Mouse (Mus musculus): ENCODE data around the gene Galnt6.
A peak's percentile ranks its signal among the peaks of the same experiment; 100 is the strongest.

The Galnt6 gene

DNA sequence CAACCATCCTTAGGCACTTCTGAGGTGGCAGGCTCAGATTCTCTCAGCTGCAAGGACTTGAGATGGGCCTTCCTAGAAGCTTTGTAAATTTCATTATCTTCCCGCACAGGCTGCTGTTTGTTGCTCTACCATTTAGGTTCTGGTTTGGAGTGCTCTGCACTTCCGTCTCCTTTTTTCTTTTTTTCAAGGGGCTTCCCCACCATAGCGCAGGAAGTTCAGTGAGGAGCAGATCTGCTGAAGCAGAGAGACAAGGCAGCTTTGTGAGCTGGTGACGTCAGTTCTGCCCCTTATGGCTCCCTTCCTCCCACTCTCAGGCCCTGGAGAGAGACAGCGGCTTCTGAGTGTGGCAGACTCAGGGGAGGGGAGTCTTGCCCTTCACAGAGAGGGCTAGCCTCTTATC is 3.4 kb upstream of the Galnt6 start:
- H3K36me3 ChIP-seq (ENCODE audit: insufficient read depth, low read length), result no peaks in the 10 kb centered on the region
- H3K9me3 ChIP-seq (ENCODE audit: low read length), result no peaks in the 10 kb centered on the region
- TF ChIP-seq POU5F1 (IDR thresholded peaks at IDR 0.05; ENCODE audit: borderline replicate concordance, low read length) (no peak), CTCF (conservative IDR thresholded peaks at IDR 0.05; ENCODE audit: low read length) (no peak), NANOG (IDR thresholded peaks at IDR 0.05; ENCODE audit: borderline replicate concordance, low read length) (no peak)
- peaks cover 56% of the 10 kb centered on the region for H3K27me3 ChIP-seq (ENCODE audit: insufficient read depth, low read length)
- no peak overlapping the region for H3K4me3 ChIP-seq (replicated peaks; ENCODE audit: low read length)
- peaks cover 45% of the 10 kb centered on the region for H3K4me1 ChIP-seq (replicated peaks; ENCODE audit: low read depth, low read length)

DNA sequence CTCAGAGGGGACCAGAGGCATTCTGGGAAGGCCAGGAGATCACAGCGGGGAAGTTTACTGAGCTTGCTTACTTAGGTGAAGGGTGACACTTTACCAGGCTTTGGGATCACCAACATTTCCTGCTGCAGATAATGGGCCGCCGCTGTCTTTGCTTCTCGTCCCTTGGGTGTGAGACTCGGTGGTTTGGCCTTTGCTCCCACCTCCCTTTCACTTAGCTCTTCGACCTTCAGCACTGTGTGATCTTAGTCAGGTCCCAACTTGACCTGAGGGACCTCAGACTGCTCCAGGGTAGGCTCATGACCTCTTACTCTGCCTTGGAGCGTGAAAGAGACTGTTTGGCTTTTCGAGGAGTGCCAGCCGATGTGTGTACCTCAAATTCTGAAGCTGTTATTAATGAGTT is 1.9 kb upstream of the Galnt6 start:
- TF ChIP-seq CTCF (conservative IDR thresholded peaks at IDR 0.05; ENCODE audit: low read length) (no peak), POU5F1 (IDR thresholded peaks at IDR 0.05; ENCODE audit: borderline replicate concordance, low read length) (no peak), NANOG (IDR thresholded peaks at IDR 0.05; ENCODE audit: borderline replicate concordance, low read length) (no peak)
- no peaks in the 10 kb centered on the region for H3K9me3 ChIP-seq (ENCODE audit: low read length)
- H3K4me1 ChIP-seq (replicated peaks; ENCODE audit: low read depth, low read length), result peaks cover 45% of the 10 kb centered on the region
- no peaks in the 10 kb centered on the region for H3K36me3 ChIP-seq (ENCODE audit: insufficient read depth, low read length)
- no peak overlapping the region for H3K4me3 ChIP-seq (replicated peaks; ENCODE audit: low read length)
- H3K27me3 ChIP-seq (ENCODE audit: insufficient read depth, low read length), result peaks cover 66% of the 10 kb centered on the region

DNA sequence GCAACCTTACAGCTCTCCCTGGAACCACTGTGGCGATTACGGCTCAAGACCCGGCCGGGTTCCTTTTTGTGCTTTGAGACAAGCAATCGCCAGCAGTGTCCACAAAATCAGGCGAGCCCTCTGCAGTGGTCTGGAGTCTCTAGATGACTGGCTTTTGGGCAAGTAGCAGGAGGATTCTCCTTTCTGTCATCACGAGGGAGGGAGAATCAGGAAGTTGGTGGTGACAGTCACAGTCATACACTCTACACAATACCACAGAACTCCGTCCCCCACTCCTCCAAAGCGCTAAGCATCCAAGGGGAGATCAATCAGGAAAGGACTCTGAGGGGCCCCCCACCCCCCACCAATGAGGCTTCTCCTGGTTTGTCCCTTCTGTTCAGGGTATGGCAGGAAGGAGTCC is 590 bp downstream of the Galnt6 start:
- H3K27me3 ChIP-seq (ENCODE audit: insufficient read depth, low read length), result peaks cover 75% of the 10 kb centered on the region
- TF ChIP-seq POU5F1 (IDR thresholded peaks at IDR 0.05; ENCODE audit: borderline replicate concordance, low read length) (no peak), CTCF (conservative IDR thresholded peaks at IDR 0.05; ENCODE audit: low read length) (no peak), NANOG (IDR thresholded peaks at IDR 0.05; ENCODE audit: borderline replicate concordance, low read length) (no peak)
- H3K36me3 ChIP-seq (ENCODE audit: insufficient read depth, low read length), result no peaks in the 10 kb centered on the region
- H3K4me3 ChIP-seq (replicated peaks; ENCODE audit: low read length), result peak overlapping the region; percentile 78
- peaks cover 42% of the 10 kb centered on the region for H3K4me1 ChIP-seq (replicated peaks; ENCODE audit: low read depth, low read length)
- no peaks in the 10 kb centered on the region for H3K9me3 ChIP-seq (ENCODE audit: low read length)

DNA sequence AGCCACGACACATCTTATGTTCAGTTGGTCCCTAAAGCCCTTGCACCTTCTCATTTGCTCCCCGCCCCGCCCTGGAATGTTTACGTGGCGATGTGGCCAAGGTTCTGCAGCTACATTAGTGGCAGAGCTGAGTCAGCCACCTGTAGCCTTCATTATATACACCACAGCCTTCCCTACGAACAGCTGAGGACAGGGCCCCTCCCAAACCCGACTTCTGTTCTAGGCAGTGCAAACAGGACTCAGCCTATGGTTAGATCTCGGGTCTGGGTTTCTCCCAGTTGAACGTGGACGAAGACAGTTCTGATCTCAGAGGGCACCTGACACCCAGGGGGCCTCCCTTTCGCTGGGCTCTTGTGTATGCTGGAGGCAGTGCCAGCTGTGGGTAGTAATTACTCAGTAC is 1.3 kb downstream of the Galnt6 start:
- no peak overlapping the region for H3K4me3 ChIP-seq (replicated peaks; ENCODE audit: low read length)
- H3K9me3 ChIP-seq (ENCODE audit: low read length), result no peaks in the 10 kb centered on the region
- TF ChIP-seq NANOG (IDR thresholded peaks at IDR 0.05; ENCODE audit: borderline replicate concordance, low read length) (no peak), CTCF (conservative IDR thresholded peaks at IDR 0.05; ENCODE audit: low read length) (no peak), POU5F1 (IDR thresholded peaks at IDR 0.05; ENCODE audit: borderline replicate concordance, low read length) (no peak)
- H3K4me1 ChIP-seq (replicated peaks; ENCODE audit: low read depth, low read length), result peaks cover 41% of the 10 kb centered on the region
- H3K27me3 ChIP-seq (ENCODE audit: insufficient read depth, low read length), result peaks cover 76% of the 10 kb centered on the region
- no peaks in the 10 kb centered on the region for H3K36me3 ChIP-seq (ENCODE audit: insufficient read depth, low read length)

DNA sequence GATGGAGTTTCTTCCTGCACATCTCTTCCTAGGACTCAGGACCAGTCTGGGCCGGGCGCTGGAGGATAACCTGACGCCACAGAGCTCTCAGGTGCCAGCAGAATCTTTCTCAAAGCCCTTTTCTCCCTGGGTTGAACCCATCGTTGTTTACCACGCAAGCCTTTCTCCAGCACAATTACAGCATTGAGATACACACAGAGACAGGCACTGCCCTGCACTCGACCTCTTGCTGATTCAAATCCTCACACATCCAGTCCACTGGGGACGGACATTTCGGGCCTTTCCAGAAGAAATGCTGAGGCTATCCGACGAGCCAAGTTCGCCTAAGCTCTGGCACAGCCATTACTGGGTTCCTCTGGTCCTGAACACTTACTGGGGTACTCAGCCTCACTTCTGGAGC is 2.5 kb downstream of the Galnt6 start:
- no peaks in the 10 kb centered on the region for H3K9me3 ChIP-seq (ENCODE audit: low read length)
- no peak overlapping the region for H3K4me3 ChIP-seq (replicated peaks; ENCODE audit: low read length)
- TF ChIP-seq NANOG (IDR thresholded peaks at IDR 0.05; ENCODE audit: borderline replicate concordance, low read length), result no peak
- no peak for TF ChIP-seq CTCF (conservative IDR thresholded peaks at IDR 0.05; ENCODE audit: low read length)
- TF ChIP-seq POU5F1 (IDR thresholded peaks at IDR 0.05; ENCODE audit: borderline replicate concordance, low read length), result no peak
- no peaks in the 10 kb centered on the region for H3K36me3 ChIP-seq (ENCODE audit: insufficient read depth, low read length)
- H3K4me1 ChIP-seq (replicated peaks; ENCODE audit: low read depth, low read length), result peaks cover 35% of the 10 kb centered on the region
- peaks cover 77% of the 10 kb centered on the region for H3K27me3 ChIP-seq (ENCODE audit: insufficient read depth, low read length)

DNA sequence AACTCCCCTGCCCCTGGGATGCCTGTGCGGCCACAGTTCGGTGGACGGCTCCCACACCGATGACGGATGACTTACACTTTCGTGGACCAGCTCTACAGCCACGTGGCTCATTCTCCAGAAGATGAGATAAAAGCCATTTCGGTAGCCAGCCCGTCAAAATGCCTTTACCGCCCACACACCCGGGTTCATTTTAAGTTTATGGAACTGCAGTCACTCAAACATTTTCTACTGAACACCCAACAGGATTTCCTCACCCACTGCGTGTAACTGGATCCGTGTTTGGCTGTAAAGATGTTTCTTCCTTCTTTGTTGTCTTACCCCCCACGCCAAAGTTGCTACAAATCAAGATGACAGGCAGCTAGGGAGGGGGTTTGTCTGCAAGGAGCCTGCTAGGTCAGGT is 5.7 kb downstream of the Galnt6 start:
- TF ChIP-seq POU5F1 (IDR thresholded peaks at IDR 0.05; ENCODE audit: borderline replicate concordance, low read length), result no peak
- Histone ChIP-seq H3K36me3 (ENCODE audit: insufficient read depth, low read length) (no peaks in the 10 kb centered on the region), H3K27me3 (ENCODE audit: insufficient read depth, low read length) (peaks cover 56% of the 10 kb centered on the region), H3K9me3 (ENCODE audit: low read length) (no peaks in the 10 kb centered on the region), H3K4me1 (replicated peaks; ENCODE audit: low read depth, low read length) (peaks cover 36% of the 10 kb centered on the region), H3K4me3 (replicated peaks; ENCODE audit: low read length) (no peak overlapping the region)

DNA sequence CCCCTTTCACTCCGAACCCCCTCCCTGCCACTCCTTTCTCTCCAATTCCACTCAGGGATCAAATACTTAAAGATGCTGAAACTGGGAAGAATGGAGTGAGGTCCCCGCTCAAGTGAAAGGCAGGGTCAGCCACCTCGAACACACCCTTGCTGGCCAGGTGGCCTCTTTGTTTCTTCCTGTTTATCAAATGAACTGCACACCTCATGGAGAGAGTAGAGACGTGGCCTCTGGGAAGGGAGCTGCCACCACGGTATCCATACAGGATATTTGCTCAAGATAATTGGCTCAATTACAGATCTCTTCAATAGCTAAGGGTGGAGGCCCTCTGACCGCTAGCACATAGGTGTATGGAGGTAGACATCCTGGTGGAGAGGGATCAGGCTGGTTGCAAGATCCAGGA is 6.6 kb downstream of the Galnt6 start:
- H3K4me3 ChIP-seq (replicated peaks; ENCODE audit: low read length), result no peak overlapping the region
- H3K4me1 ChIP-seq (replicated peaks; ENCODE audit: low read depth, low read length), result peaks cover 28% of the 10 kb centered on the region
- H3K27me3 ChIP-seq (ENCODE audit: insufficient read depth, low read length), result peaks cover 46% of the 10 kb centered on the region
- TF ChIP-seq NANOG (IDR thresholded peaks at IDR 0.05; ENCODE audit: borderline replicate concordance, low read length), result no peak
- TF ChIP-seq CTCF (conservative IDR thresholded peaks at IDR 0.05; ENCODE audit: low read length), result no peak
- TF ChIP-seq POU5F1 (IDR thresholded peaks at IDR 0.05; ENCODE audit: borderline replicate concordance, low read length), result no peak
- no peaks in the 10 kb centered on the region for H3K36me3 ChIP-seq (ENCODE audit: insufficient read depth, low read length)
- H3K9me3 ChIP-seq (ENCODE audit: low read length), result no peaks in the 10 kb centered on the region

DNA sequence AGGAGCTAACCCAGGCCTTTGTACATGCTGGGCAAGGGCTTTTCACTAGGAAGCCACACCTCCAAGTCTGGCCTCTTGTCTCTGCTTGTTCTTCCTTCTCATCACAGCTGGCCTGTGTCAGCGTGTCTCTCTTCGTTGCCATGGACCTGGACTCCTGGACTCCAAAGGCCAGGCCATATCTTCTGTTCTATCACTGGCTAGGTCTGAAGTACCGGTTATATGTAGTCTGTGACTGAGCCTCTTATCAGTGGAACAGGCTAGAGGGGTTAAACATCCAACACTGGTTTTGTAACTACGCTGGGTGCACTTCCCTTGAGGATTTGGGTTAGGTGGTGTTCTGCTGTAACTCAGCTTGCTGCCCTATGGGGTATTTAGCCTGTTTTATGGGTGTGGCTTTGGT is 7.2 kb downstream of the Galnt6 start:
- no peak overlapping the region for H3K4me3 ChIP-seq (replicated peaks; ENCODE audit: low read length)
- no peaks in the 10 kb centered on the region for H3K9me3 ChIP-seq (ENCODE audit: low read length)
- H3K27me3 ChIP-seq (ENCODE audit: insufficient read depth, low read length), result peaks cover 41% of the 10 kb centered on the region
- no peaks in the 10 kb centered on the region for H3K36me3 ChIP-seq (ENCODE audit: insufficient read depth, low read length)
- peaks cover 28% of the 10 kb centered on the region for H3K4me1 ChIP-seq (replicated peaks; ENCODE audit: low read depth, low read length)
- no peak for TF ChIP-seq POU5F1 (IDR thresholded peaks at IDR 0.05; ENCODE audit: borderline replicate concordance, low read length)
- no peak for TF ChIP-seq CTCF (conservative IDR thresholded peaks at IDR 0.05; ENCODE audit: low read length)
- TF ChIP-seq NANOG (IDR thresholded peaks at IDR 0.05; ENCODE audit: borderline replicate concordance, low read length), result no peak

DNA sequence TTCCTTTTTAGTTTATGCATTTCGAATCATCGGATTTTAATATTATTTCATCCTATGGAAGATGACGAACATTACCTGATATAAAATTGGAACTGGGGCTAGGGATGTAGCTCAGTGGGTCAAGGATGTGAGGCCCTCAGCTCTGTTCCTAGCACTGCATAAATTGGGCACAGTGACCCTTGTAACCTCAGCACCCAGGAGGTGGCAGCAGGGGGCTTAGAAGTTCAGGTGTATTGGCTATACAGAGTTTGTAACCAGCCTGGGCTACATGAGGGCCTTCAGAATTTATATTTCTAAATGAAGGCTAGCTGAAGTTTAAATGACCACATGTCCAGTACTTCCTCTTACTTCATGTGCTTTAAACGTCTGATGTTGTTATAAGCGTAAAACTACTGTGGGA is 7.7 kb downstream of the Galnt6 start:
- no peak for TF ChIP-seq NANOG (IDR thresholded peaks at IDR 0.05; ENCODE audit: borderline replicate concordance, low read length)
- TF ChIP-seq POU5F1 (IDR thresholded peaks at IDR 0.05; ENCODE audit: borderline replicate concordance, low read length), result no peak
- TF ChIP-seq CTCF (conservative IDR thresholded peaks at IDR 0.05; ENCODE audit: low read length), result no peak
- Histone ChIP-seq H3K4me1 (replicated peaks; ENCODE audit: low read depth, low read length) (peaks cover 28% of the 10 kb centered on the region), H3K36me3 (ENCODE audit: insufficient read depth, low read length) (peaks cover 3% of the 10 kb centered on the region), H3K9me3 (ENCODE audit: low read length) (no peaks in the 10 kb centered on the region), H3K27me3 (ENCODE audit: insufficient read depth, low read length) (peaks cover 35% of the 10 kb centered on the region), H3K4me3 (replicated peaks; ENCODE audit: low read length) (no peak overlapping the region)
